Mouse (Mus musculus): ENCODE measurements around the gene Ufsp2. TPM values are rescaled to one million over a fixed set of nuclear protein-coding genes. Genes with fewer than 3 reads are reported as not detected.

The Ufsp2 gene
- polyA plus RNA-seq (2012; rRNA removed) = 2.2 and 3.8 TPM in 2 replicates

DNA sequence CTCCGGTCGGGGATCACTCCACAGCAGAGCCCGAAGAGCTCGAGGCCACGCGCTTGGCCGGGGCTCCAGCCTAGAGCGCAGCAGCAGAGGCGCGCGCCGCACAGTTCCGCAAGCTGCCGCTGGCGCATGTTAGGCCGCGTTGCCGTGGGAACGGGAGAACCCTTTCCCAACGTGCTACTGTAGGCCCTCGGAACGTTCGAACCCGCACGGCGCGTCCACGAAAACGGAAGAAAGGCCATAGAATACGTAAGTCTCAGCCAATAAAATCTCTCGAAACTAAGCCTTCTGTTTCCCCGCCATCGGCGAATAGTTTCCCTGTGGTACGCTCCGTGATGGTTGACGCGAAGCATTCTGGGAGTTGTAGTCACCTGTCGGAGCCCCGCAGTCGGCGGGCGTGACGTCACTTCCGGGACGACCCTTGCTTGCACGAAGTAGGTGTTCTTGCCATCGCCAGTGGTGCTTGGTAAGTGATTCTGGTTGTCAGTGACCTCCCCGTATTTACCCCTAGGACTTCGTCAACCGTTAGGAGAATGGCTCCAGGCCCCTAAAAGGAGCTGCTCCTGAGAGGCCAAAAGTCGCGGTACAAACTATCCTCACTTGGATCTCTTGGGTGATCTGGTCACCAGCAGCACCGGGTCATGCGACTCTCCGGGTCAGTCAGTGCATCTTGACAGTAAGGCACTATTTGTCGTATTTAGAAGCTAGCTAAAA lies at the start of gene Ufsp2, which contains the start of gene 1700029J07Rik:
Gene Ufsp2 (plus strand): TSS at position 403 of the 711 bp plus-strand sequence.
Gene 1700029J07Rik (minus strand): TSS at position 127 of the 711 bp plus-strand sequence.

DNA sequence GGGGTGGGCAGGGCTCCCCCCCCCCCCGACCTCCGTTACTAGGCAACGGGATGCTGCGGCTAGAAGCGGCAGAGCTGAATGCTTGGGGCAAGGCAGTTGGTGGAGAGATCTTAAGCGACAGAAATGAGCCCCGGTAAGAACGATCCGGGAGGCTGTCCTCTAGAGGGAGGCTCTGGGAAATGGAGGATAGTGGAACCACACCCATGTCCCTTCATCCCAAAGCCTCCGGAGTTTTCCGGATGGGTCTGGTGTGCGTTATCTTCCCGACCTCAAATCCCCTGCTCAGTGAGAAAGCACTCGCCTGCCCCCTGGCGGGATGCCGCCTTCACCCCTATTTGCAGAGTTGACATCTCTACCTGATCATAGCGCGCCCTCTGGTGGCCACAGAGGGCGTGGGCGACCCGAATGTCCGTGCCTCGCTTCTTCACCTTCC lies 40.7 kb upstream of the Ufsp2 start, which contains the start of gene Ccdc110:
Gene Ccdc110 (plus strand): TSS at position 38 of the 433 bp plus-strand sequence.

DNA sequence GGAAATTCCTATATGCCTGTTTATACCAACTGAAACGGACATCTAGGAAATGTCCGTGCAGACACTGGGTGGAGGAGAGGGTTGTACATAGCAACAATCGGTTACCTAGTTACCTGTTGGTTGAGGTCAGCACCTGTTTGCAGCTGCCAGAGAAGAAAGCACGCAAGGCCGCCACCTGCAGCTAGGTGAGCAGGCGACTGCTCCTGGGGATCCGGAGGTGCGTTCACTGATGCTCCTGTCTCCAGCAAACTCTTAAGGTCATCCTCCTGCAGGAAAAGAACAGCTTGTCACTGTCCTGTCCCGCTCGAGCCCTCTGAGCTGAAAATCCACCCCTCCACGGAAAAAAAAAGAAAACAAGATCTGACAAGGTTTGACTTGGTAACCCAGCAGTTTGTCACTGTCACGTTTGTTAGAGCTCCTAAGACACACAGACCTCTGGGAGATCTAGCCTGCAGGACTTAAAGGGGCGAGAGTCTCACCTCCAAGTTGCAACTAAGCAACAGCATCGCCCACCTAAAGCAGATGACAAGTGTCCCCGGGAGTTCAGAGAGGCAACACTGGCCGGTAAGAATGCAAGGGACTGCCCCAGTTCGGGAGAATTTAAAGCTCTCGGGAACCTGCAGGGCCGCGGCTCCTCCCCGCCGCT lies 23.9 kb downstream of the Ufsp2 start, which contains the start of gene Lrp2bp:
Gene Lrp2bp (plus strand): TSS at position 166 of the 646 bp plus-strand sequence.

DNA sequence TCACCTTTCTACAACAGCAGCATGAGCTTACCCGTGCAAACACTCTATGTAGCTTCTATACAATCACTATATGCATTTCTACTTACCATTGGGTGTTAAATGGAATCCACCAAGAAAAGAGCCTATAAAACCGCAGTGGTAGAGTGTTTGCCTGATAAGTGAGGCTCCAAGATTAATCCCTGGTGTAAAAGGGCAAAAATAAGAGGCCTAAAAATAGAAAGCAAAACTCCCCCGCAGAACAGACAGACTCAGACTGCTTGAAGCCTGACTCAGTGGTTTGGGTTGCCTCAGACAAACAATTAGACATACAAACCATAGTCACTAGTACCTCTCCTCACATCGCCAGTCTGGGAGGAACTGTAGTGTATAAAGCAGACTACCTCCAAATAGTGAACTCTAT lies 30.3 kb downstream of the Ufsp2 start, which contains the start of gene Ankrd37:
Gene Ankrd37 (minus strand): TSS at position 112 of the 400 bp plus-strand sequence.

Other genes with a start within 250 kb of the Ufsp2 start
- 85.4 and 87.6 TPM in 2 replicates for gene Pdlim3, start 90.1 kb upstream of the Ufsp2 start, polyA plus RNA-seq (2012; rRNA removed)
- gene Ccdc110, start 40.9 kb upstream of the Ufsp2 start, polyA plus RNA-seq (2012; rRNA removed) = not detected in 2 replicates
- gene 1700029J07Rik, start 276 bp upstream of the Ufsp2 start, polyA plus RNA-seq (2012; rRNA removed) = 0.11 and 0.12 TPM in 2 replicates
- 0.02 TPM in 1 of 2 replicates, not detected in the other for gene Lrp2bp, start 23.8 kb downstream of the Ufsp2 start, polyA plus RNA-seq (2012; rRNA removed)
- gene Ankrd37, start 30.2 kb downstream of the Ufsp2 start, polyA plus RNA-seq (2012; rRNA removed) = 1.5 and 1.9 TPM in 2 replicates
- 0.29 and 0.32 TPM in 2 replicates for gene Cfap97, start 176.2 kb downstream of the Ufsp2 start, polyA plus RNA-seq (2012; rRNA removed)
- gene Snx25, start 176.6 kb downstream of the Ufsp2 start, polyA plus RNA-seq (2012; rRNA removed) = 0.45 and 1.1 TPM in 2 replicates
- gene Slc25a4, start 235.8 kb downstream of the Ufsp2 start, polyA plus RNA-seq (2012; rRNA removed) = 121 and 199 TPM in 2 replicates

Measured in stomach, adult 2 months (tissue).